Mouse (Mus musculus): ENCODE results near the gene Hnrnph1. TPM values are rescaled to one million over a fixed set of nuclear protein-coding genes. Genes with fewer than 3 reads are reported as not detected.

Gene Hnrnph1
- total RNA-seq (2023) = 524 and 723 TPM in 2 replicates

GRCm38 (mm10) chr11:50376911-50377891 lies at the start of gene Hnrnph1:
Hnrnph1 (plus strand) TSS chr11:50376990.

GRCm38 (mm10) chr11:50354162-50354561 lies 22.6 kb upstream of the Hnrnph1 start, which contains the start of gene Cby3:
Cby3 (plus strand) TSS chr11:50354462.

GRCm38 (mm10) chr11:50430277-50431133 lies 53.7 kb downstream of the Hnrnph1 start, which contains the start of gene Rufy1:
Rufy1 (minus strand) TSS chr11:50431125.

Other genes with a start within 250 kb of the Hnrnph1 start
- gene Tbc1d9b, start 245.6 kb upstream of the Hnrnph1 start, total RNA-seq (2023) = 53.7 and 70.4 TPM in 2 replicates
- 1.6 and 3.4 TPM in 2 replicates for gene Mrnip, start 202.5 kb upstream of the Hnrnph1 start, total RNA-seq (2023)
- gene Sqstm1, start 166.2 kb upstream of the Hnrnph1 start, total RNA-seq (2023) = 534 and 554 TPM in 2 replicates
- gene Mgat4b, start 166.1 kb upstream of the Hnrnph1 start, total RNA-seq (2023) = 15.5 and 18.6 TPM in 2 replicates
- gene Ltc4s, start 138.4 kb upstream of the Hnrnph1 start, total RNA-seq (2023) = not detected in 2 replicates
- gene Maml1, start 84.7 kb upstream of the Hnrnph1 start, total RNA-seq (2023) = 47.0 TPM in 2 replicates
- 129 and 163 TPM in 2 replicates for gene Canx, start 51.3 kb upstream of the Hnrnph1 start, total RNA-seq (2023)
- gene Cby3, start 22.5 kb upstream of the Hnrnph1 start, total RNA-seq (2023) = not detected in 2 replicates
- 23.4 and 31.6 TPM in 2 replicates for gene Rufy1, start 54.1 kb downstream of the Hnrnph1 start, total RNA-seq (2023)
- gene Adamts2, start 225.1 kb downstream of the Hnrnph1 start, total RNA-seq (2023) = 0.98 and 1.7 TPM in 2 replicates

All from neutrophil, adult 65 days (primary cell).